Mouse (Mus musculus) liver, embryonic 14.5 days (tissue): Measurements from ENCODE around the gene Nomo1. TPM values are rescaled to one million over a fixed set of nuclear protein-coding genes. Genes with fewer than 3 reads are reported as not detected.
A peak's percentile ranks its signal among the peaks of the same experiment; 100 is the strongest.

ENCODE experiments used
- ATAC-seq: fragments of 200-750 bp; cut with Nextera tagmentation; 2 replicates; pipeline ENCODE4 v1.8.0; 2017; ENCODE audit warnings: moderate number of reproducible peaks, mild to moderate bottlenecking, moderate library complexity; ENCODE audit not compliant: insufficient read depth
- DNase-seq, 3 experiments: peaks; one replicate each; pipeline ENCODE4 v3.0.0-alpha.2; 2012 to 2013; ENCODE audit warnings: low read depth in 3 of 3, low spot score in 3 of 3
- H3K27ac ChIP-seq: fragments of 300-500 bp; sonication (generic); 2 replicates; pipeline ENCODE4 v1.5.1; 2014; ENCODE audit warnings: moderate library complexity, mild to moderate bottlenecking, control low read depth, inconsistent platforms
- H3K27me3 ChIP-seq: fragments of 300-500 bp; sonication (generic); 2 replicates; pipeline ENCODE4 v1.6.1; 2014; ENCODE audit warnings: mild to moderate bottlenecking, low read length, moderate library complexity; ENCODE audit not compliant: control insufficient read depth, insufficient read depth
- H3K36me3 ChIP-seq: fragments of 300-500 bp; sonication (generic); replicated peaks from 2 replicates; pipeline ENCODE4 v1.6.1; 2014; ENCODE audit warnings: low read depth; ENCODE audit not compliant: control insufficient read depth, insufficient read depth
- H3K4me1 ChIP-seq, 2 experiments: fragments of 200-500 bp in 1 of 2; fragments of 300-500 bp in 1 of 2; sonication (generic) in 1 of 2; replicated peaks; 2 replicates each; pipeline ENCODE4 v1.6.1; 2012 to 2014; ENCODE audit warnings: antibody characterized with exemption in 1 of 2, inconsistent platforms in 1 of 2, low read length in 1 of 2; ENCODE audit not compliant: control insufficient read depth in 2 of 2, insufficient read depth in 2 of 2
- H3K4me2 ChIP-seq: fragments of 300-500 bp; sonication (generic); 2 replicates; pipeline ENCODE4 v1.6.1; 2014; ENCODE audit warnings: low read depth, mild to moderate bottlenecking, control low read depth, moderate library complexity
- H3K4me3 ChIP-seq, 2 experiments: fragments of 200-500 bp in 1 of 2; fragments of 300-500 bp in 1 of 2; sonication (generic) in 1 of 2; 2 replicates each; pipeline ENCODE4 v1.5.1; 2012 to 2014; ENCODE audit warnings: low read depth in 2 of 2, low read length in 2 of 2, mild to moderate bottlenecking in 2 of 2, control low read depth in 1 of 2, inconsistent platforms in 1 of 2, moderate library complexity in 1 of 2; ENCODE audit not compliant: insufficient read depth in 1 of 2
- H3K9ac ChIP-seq: fragments of 300-500 bp; sonication (generic); replicated peaks from 2 replicates; pipeline ENCODE4 v1.6.1; 2014; ENCODE audit warnings: mild to moderate bottlenecking, control low read depth, moderate library complexity
- H3K9me3 ChIP-seq: fragments of 300-500 bp; sonication (generic); 2 replicates; pipeline ENCODE4 v1.6.1; 2016; ENCODE audit warnings: low read length, mixed read lengths; ENCODE audit not compliant: control insufficient read depth
- CTCF ChIP-seq: IDR thresholded peaks from 2 replicates; pipeline ENCODE4 v1.5.1; 2016; ENCODE audit warnings: antibody characterized with exemption, low read depth, control low read depth
- EP300 ChIP-seq: IDR thresholded peaks from 2 replicates; pipeline ENCODE4 v1.6.1; 2016; ENCODE audit warnings: antibody characterized with exemption, low read depth
- WGBS: fragments of 180-500 bp; shearing (Covaris S2); extraction: QIAGEN DNeasy Blood & Tissue Kit; methylation state at CpG from one replicate; pipeline ENCODE4 v1.1.7; 2014; ENCODE audit not compliant: insufficient replicate concordance; 5-methylcytosine and 5-hydroxymethylcytosine counted together
- polyA plus RNA-seq, 2 experiments: library from polyadenylated mRNA; depleted of rRNA in 1 of 2; stranded (reverse) in 1 of 2; unstranded in 1 of 2; fragments of >200 nt; fragmentation: Nextera tagmentation in 1 of 2; extraction: Ambion mirVana in 1 of 2; gene quantifications; 2 replicates each; pipeline versions ENCODE4 v1.2.1 to v1.2.3; 2012 to 2014

The Nomo1 gene
- polyA plus RNA-seq, 2 experiments = 12.9 to 17.0 TPM

GRCm38 (mm10) chr7:46122964-46123363 lies 89.5 kb downstream of the Nomo1 start:
- ATAC-seq = no peak
- WGBS = 41% methylated on average over 4 of the region's 4 CpGs
- H3K4me3 ChIP-seq = no peak overlapping the region

DNA sequence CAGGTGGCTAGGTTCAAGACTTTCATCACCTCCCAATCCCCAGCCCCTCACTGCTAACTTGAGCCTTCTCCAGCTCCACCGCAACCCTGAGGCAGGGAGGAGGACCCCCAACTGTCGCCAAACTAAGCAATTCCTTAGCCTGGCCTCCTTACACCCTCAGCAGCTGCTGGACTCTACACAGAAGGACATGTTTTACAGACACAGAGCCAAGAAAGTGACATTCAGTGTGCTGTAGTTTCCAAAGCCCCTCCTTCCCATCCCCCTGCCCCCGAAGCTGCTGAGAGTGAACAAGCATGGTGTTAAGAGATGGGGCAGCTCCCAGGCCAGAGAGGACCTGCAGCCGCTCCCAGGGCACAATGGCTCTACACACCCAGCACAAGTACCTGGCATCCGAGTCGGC lies 91.0 kb downstream of the Nomo1 start:
- Histone ChIP-seq H3K4me2 (no peak overlapping the region), H3K4me3 (no peak overlapping the region), H3K36me3 (no peaks in the 10 kb centered on the region), H3K27me3 (no peaks in the 10 kb centered on the region), H3K9me3 (no peaks in the 10 kb centered on the region), H3K9ac (no peak overlapping the region), H3K4me1 (peaks cover 0 to 3% of the 10 kb centered on the region in 2 experiments; a peak in 1 of 4 replicates), H3K27ac (no peak overlapping the region)
- DNase-seq (no peak), ATAC-seq (no peak)
- TF ChIP-seq CTCF = no peak
- TF ChIP-seq EP300 = no peak
- 57% methylated on average over 6 of the region's 6 CpGs for WGBS

More at GRCm38 (mm10) chr7:46122964-46123363, 89.5 kb downstream of the Nomo1 start:
- H3K27ac ChIP-seq = no peak overlapping the region
- no peak for DNase-seq
- H3K27me3 ChIP-seq = no peaks in the 10 kb centered on the region
- no peaks in the 10 kb centered on the region for H3K36me3 ChIP-seq
- TF ChIP-seq CTCF (no peak), EP300 (no peak)
- H3K4me1 ChIP-seq = peaks cover 0 to 3% of the 10 kb centered on the region in 2 experiments; a peak in 1 of 4 replicates
- no peaks in the 10 kb centered on the region for H3K9me3 ChIP-seq
- H3K9ac ChIP-seq = no peak overlapping the region
- no peak overlapping the region for H3K4me2 ChIP-seq

GRCm38 (mm10) chr7:46125340-46125739 lies 91.8 kb downstream of the Nomo1 start:
- Histone ChIP-seq H3K9ac (no peak overlapping the region), H3K36me3 (no peaks in the 10 kb centered on the region), H3K4me2 (no peak overlapping the region), H3K4me3 (no peak overlapping the region), H3K4me1 (peaks cover 0 to 3% of the 10 kb centered on the region in 2 experiments; a peak in 1 of 4 replicates), H3K27ac (no peak overlapping the region), H3K9me3 (no peaks in the 10 kb centered on the region), H3K27me3 (no peaks in the 10 kb centered on the region)
- DNase-seq = no peak
- ATAC-seq = no peak
- TF ChIP-seq CTCF (no peak), EP300 (no peak)
- WGBS = 66% methylated on average over 11 of the region's 11 CpGs

GRCm38 (mm10) chr7:46128196-46128595 lies 94.7 kb downstream of the Nomo1 start:
- TF ChIP-seq EP300 = no peak
- TF ChIP-seq CTCF = no peak
- ATAC-seq = no peak
- peaks cover 0 to 3% of the 10 kb centered on the region in 2 experiments; a peak in 1 of 4 replicates for H3K4me1 ChIP-seq
- no peak overlapping the region for H3K4me3 ChIP-seq
- no peak overlapping the region for H3K27ac ChIP-seq
- 57% methylated on average over 7 of the region's 7 CpGs for WGBS
- H3K9ac ChIP-seq = no peak overlapping the region
- no peaks in the 10 kb centered on the region for H3K9me3 ChIP-seq
- H3K36me3 ChIP-seq = no peaks in the 10 kb centered on the region
- no peak overlapping the region for H3K4me2 ChIP-seq
- no peaks in the 10 kb centered on the region for H3K27me3 ChIP-seq
- no peak for DNase-seq

GRCm38 (mm10) chr7:46129463-46130179 lies 96.1 kb downstream of the Nomo1 start:
- DNase-seq = peak in 1 of 3 experiments; percentile 12
- 49% methylated on average over 7 of the region's 7 CpGs for WGBS
- Histone ChIP-seq H3K4me3 (no peak overlapping the region), H3K4me2 (no peak overlapping the region), H3K36me3 (no peaks in the 10 kb centered on the region), H3K9me3 (no peaks in the 10 kb centered on the region), H3K27ac (no peak overlapping the region), H3K27me3 (no peaks in the 10 kb centered on the region), H3K4me1 (no peaks in the 10 kb centered on the region), H3K9ac (no peak overlapping the region)
- ATAC-seq = 0 out of 2 replicates have a peak, but pooled peaks have one; percentile 33
- TF ChIP-seq CTCF = no peak
- no peak for TF ChIP-seq EP300
